Mouse (Mus musculus) kidney, adult 18-20 months (tissue): ENCODE data around the gene Pon3.

Source experiments
- DNase-seq: peaks from one replicate; pipeline ENCODE4 v3.0.0; 2021

Pon3 gene

GRCm38 (mm10) chr6:5255722-5256451 is at the start of gene Pon3:
Pon3 (minus strand) TSS chr6:5256286.
- peak; percentile 67 for DNase-seq

GRCm38 (mm10) chr6:5304956-5305355 is 48.9 kb upstream of the Pon3 start:
- DNase-seq = peak; percentile 8

- no peak for DNase-seq
Measured at GRCm38 (mm10) chr6:5300629-5301028, 44.5 kb upstream of the Pon3 start.

GRCm38 (mm10) chr6:5299561-5299960 is 43.5 kb upstream of the Pon3 start:
- no peak for DNase-seq

GRCm38 (mm10) chr6:5298092-5298554 is 42.0 kb upstream of the Pon3 start, which contains the start of gene Pon2:
Pon2 (minus strand) TSS chr6:5298455.
- DNase-seq = peak; percentile 85

GRCm38 (mm10) chr6:5297321-5298091 is 41.4 kb upstream of the Pon3 start:
- DNase-seq = peak; percentile 61

GRCm38 (mm10) chr6:5296067-5296466 is 40.0 kb upstream of the Pon3 start:
- no peak for DNase-seq

GRCm38 (mm10) chr6:5294659-5295449 is 38.8 kb upstream of the Pon3 start:
- DNase-seq = no peak

- no peak for DNase-seq
Measured at GRCm38 (mm10) chr6:5292841-5293240, 36.8 kb upstream of the Pon3 start.

- no peak for DNase-seq
Measured at GRCm38 (mm10) chr6:5291450-5291849, 35.4 kb upstream of the Pon3 start.

- DNase-seq = no peak
Measured at GRCm38 (mm10) chr6:5287919-5288318, 31.8 kb upstream of the Pon3 start.

- DNase-seq = no peak
Measured at GRCm38 (mm10) chr6:5287392-5287791, 31.3 kb upstream of the Pon3 start.

- peak; percentile 4 for DNase-seq
Measured at GRCm38 (mm10) chr6:5282418-5282817, 26.3 kb upstream of the Pon3 start.

- no peak for DNase-seq
Measured at GRCm38 (mm10) chr6:5280576-5281305, 24.7 kb upstream of the Pon3 start.

- no peak for DNase-seq
Measured at GRCm38 (mm10) chr6:5277972-5278371, 21.9 kb upstream of the Pon3 start.

GRCm38 (mm10) chr6:5269641-5270040 is 13.6 kb upstream of the Pon3 start:
- DNase-seq = no peak

GRCm38 (mm10) chr6:5264793-5265192 is 8.7 kb upstream of the Pon3 start:
- no peak for DNase-seq

- DNase-seq = no peak
Measured at GRCm38 (mm10) chr6:5263250-5263999, 7.3 kb upstream of the Pon3 start.

GRCm38 (mm10) chr6:5262322-5263249 is 6.5 kb upstream of the Pon3 start:
- DNase-seq = no peak

- DNase-seq = no peak
Measured at GRCm38 (mm10) chr6:5255291-5255690, 795 bp downstream of the Pon3 start.

GRCm38 (mm10) chr6:5254869-5255268 is 1.2 kb downstream of the Pon3 start:
- DNase-seq = no peak
